Mouse (Mus musculus): ENCODE measurements around the gene Esf1. TPM values are rescaled to one million over a fixed set of nuclear protein-coding genes. Genes with fewer than 3 reads are reported as not detected.
A peak's percentile ranks its signal among the peaks of the same experiment; 100 is the strongest.
"Not testable (repeated sequence)": the region's sequence is repeated elsewhere in the genome, so short reads cannot be mapped to it uniquely, and the experiment has no call there.

Gene Esf1
- 5.9 and 9.5 TPM in 2 replicates for polyA plus RNA-seq (2012; rRNA removed)

DNA sequence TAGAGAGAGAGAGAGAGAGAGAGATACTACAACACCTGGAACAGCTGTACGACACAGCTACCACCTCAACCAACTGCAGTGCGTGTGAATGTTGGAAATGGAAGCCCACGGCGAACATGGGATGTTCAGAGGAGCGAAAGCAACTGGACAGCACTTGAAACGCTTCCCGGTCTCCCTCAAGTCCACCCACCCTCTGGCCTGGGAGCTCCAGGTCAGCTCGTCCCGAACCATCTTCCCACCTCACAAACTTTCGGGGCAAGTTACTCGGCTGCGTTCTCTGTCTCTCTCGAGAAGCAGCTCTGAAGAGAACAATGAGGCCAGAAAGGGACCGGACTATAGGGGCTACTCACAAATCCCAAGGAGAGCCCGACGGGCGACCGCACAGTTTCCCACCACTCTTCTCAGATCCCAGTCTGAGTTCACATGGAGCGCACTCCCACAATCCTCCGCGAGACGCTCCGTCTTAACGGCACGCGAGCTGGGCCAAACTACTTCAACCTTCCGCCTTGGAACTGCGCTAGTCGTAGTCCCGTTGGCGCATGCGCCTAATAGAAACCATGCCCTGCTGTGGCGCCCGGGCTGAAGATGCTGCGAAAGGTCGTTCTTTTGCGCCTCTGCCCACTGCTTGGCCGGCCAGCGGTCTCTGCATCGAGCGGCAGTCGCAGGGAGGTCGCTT lies at the start of gene Esf1, which contains the start of gene Ndufaf5:
Esf1 (minus strand) TSS at position 438 of the 676 bp plus-strand sequence.
Ndufaf5 (plus strand) TSS at position 523 of the 676 bp plus-strand sequence.
- DNase-seq (ENCODE audit: low spot score) = peak; percentile 97

- no peak for DNase-seq (ENCODE audit: low spot score)
Measured at GRCm38 (mm10) chr2:140215965-140216364, 45.6 kb upstream of the Esf1 start.

GRCm38 (mm10) chr2:140215415-140215814 lies 45.1 kb upstream of the Esf1 start:
- DNase-seq (ENCODE audit: low spot score) = no peak

GRCm38 (mm10) chr2:140214519-140215027 lies 44.2 kb upstream of the Esf1 start:
- DNase-seq (ENCODE audit: low spot score) = no peak

GRCm38 (mm10) chr2:140203756-140204155 lies 33.4 kb upstream of the Esf1 start:
- no peak for DNase-seq (ENCODE audit: low spot score)

DNA sequence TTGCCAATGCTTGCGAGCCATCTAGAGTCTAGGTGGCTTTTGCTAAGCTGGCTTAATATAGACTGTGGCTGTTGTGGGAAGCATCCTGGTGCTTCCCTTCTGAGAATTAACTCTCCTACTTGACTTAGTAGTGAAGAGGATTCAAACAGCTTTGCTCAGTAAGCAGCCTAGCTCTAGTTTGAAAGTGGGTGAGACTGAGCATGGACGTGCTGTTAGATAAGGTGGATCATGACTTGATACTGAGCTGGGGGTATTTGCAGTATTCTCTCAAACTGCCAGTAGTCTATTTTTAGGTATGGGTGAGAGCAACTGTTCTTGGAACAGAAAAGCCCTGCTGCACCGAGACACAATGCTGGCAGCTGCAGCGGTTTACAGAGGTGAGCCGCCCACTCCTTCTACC lies 32.2 kb upstream of the Esf1 start:
- no peak for DNase-seq (ENCODE audit: low spot score)

DNA sequence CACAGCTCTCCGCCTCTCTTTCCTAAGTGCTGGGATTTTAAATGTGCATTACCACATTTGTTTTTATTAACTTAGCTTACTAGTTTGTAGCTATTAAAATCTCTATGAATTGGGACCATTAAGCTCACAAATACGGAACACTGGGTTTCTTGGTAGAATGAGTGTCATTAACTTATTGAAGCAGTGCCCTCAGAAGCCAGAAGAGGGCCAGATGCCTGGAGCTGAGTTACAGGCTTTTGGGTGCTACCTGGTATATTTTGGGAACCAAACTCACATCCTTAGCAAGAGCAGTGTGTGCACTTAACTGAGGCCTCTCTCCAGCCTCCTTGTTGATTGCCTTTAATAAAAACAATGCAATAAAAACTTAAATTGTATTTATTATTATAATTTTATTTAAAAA lies 30.3 kb upstream of the Esf1 start:
- DNase-seq (ENCODE audit: low spot score) = no peak

- not testable (repeated sequence) for DNase-seq (ENCODE audit: low spot score)
Measured at GRCm38 (mm10) chr2:140185685-140186210, 15.4 kb upstream of the Esf1 start.

- DNase-seq (ENCODE audit: low spot score) = no peak
Measured at GRCm38 (mm10) chr2:140170803-140171553, 614 bp upstream of the Esf1 start.

DNA sequence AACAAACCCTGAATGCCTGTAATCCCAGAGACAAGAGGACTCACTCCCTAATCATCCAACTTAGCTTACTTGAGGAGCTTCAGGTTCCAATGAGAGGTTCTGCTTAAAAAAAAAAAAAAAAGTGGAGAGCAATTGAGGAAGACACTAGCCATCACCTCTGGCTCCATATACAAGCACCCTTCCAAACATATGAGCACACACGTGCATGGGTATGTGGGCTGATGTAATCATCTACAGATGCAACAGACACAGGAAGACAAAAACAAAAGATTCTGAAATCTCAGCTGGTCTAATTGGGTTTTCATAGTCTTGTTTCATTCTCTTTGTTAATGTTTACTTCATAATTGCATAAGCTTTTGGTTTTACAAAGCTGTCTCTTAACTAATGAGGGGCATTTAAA lies 1.3 kb downstream of the Esf1 start:
- DNase-seq (ENCODE audit: low spot score) = no peak

- no peak for DNase-seq (ENCODE audit: low spot score)
Measured at GRCm38 (mm10) chr2:140163351-140163854, 7.0 kb downstream of the Esf1 start.

DNA sequence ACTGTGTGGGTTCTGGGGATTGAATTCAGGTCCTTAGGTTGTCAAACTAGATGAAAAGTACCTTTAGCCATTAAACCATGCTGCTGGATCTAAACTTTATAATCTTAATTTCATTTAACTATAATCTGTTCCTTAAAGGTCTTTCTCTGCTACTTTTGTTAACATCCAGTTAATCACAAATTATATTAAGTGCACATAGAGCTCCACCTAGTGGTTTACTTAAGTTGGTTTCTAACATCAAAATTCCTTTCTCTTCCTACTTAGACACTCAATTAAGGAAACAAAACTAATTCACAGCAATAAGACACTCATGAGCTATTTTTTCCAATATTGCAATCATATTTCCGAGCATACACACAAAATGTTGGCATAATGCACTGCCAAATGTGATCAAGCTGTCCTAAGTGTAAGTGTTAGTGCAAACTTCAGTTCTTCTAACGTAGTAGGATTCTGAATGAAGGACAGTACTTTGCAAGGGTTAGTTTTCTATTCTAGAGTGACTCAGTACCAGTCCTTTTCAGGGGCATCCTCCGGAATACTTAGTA lies 11.1 kb downstream of the Esf1 start:
- DNase-seq (ENCODE audit: low spot score) = no peak

- DNase-seq (ENCODE audit: low spot score) = not testable (repeated sequence)
Measured at GRCm38 (mm10) chr2:140151743-140152142, 18.6 kb downstream of the Esf1 start, which contains the start of gene Gm17374. Gene Gm17374 (plus strand): TSS chr2:140152043.

DNA sequence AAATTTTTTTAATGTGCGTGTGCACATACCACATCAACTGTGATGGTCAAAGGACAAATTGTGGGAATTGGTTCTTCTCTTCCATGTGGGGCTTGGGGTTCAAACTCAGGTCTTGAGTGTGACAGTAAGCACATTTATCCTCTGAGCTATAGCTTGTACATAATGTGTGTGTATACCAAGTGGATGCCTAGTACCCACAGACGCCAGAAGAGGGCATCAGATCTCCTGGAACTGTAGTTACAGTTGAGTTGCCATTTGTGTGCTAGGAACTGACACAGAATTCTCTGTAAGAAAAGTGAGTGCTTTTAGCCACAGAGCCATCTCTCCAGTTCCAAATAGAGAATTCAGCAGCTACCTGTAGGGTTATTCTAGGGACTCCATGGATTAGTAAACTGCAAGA lies 44.8 kb downstream of the Esf1 start:
- no peak for DNase-seq (ENCODE audit: low spot score)

DNA sequence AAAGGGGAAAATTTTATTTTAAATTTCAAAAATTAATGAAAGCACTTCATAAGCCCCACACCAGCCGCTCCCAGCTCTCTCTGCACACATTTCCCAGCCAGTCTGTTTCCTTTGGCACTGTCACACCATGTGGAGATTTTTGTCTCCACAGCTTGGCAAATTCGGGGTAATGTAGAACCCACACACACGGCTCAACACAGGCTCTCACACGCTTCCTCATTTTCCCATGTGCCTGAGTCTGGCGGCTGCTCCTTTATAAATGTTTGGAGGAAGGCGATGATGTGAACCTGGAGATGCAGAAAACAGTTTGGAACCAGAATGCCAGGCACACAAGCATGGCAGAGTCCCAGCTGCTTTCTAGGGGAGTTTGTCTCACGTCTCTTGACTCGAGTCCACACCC lies 56.5 kb downstream of the Esf1 start:
- no peak for DNase-seq (ENCODE audit: low spot score)

DNA sequence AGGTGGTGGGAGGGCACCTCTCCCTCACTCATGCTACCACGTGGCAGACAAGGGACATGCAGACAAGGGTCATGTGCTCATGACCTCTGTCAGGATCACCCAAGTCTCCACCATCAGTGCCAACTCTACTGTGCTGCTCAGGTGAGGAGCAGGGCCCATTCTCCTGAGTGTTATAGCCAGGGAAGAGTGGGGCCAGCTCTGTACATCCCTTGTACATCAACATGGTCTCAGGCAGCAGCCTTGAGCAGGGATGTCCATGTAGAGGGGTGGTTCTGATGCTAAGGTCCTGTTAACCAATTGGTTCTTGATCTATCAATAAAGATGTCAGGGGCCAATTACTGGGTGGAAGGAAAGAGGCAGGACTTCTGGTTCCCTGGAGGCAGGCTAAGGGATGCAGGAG lies 61.4 kb downstream of the Esf1 start:
- DNase-seq (ENCODE audit: low spot score) = no peak

- no peak for DNase-seq (ENCODE audit: low spot score)
Measured at GRCm38 (mm10) chr2:140107641-140108040, 62.7 kb downstream of the Esf1 start.

DNA sequence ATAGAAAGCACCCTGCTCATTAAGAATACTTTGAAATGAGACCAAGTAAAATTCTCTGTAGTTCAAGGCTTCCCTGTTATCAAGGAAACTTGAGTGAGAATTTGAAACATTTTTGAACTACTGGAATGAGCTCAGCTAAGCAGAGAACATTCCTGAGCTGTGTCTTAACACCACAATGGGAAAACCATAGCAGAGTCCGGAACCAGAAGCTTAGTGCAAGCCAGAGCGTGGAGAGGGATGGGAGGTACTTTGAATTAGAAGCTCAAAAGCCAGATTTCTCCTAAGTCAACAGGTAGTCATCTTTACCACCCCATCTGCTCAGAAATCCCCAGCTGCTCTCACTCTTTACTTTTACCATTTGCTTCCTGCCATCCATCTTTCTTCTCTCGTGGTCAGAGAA lies 65.4 kb downstream of the Esf1 start:
- no peak for DNase-seq (ENCODE audit: low spot score)

DNA sequence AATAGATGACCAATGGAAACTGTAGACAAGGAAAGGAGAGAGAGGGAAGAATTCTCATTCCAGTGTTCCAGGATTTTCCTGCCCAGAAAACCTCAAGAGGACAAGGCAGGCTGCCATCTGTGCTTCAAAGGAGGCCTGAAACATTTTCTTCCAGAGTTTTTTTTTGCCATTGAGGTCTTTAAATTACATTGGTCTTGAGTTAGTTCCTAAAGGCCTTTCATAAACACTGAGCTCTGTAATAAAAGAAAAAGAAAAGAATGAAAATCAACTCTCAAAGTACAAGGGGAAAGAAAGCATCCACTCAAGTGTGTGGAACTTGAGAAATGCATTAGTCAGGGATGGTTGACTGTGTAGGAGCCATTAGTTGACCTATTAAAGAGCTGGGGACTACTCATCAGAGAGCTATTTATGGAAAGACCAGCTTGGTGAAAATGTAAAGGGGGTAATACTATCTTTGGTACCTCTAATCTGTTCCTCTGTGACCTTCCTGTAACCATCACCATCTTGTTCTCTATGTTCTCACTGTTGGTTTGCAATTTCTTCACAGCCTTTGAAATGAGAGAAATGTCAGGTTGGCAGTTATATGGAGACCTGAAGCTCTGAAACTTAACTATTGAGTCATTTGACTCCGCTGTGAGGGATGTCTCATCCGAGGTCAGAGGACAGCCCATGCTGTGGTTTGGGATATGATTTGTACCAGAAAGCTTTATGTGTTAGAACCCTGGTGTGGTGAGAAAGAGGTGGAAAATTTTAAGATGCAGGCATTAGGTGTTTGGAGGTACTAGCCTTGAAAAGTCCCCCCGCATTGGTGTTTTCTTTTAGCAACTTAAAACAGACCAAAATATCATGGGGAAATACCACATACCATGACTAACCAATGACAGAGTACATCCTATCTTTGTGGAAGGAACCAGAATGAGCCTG lies 69.6 kb downstream of the Esf1 start:
- DNase-seq (ENCODE audit: low spot score) = no peak

- no peak for DNase-seq (ENCODE audit: low spot score)
Measured at GRCm38 (mm10) chr2:140099971-140100370, 70.4 kb downstream of the Esf1 start.

GRCm38 (mm10) chr2:140097131-140097591 lies 73.2 kb downstream of the Esf1 start:
- no peak for DNase-seq (ENCODE audit: low spot score)

All from urinary bladder, adult 2 months (tissue).